Mouse (Mus musculus) olfactory bulb, adult 2 months (tissue): ENCODE measurements around the gene Gm20481.

Source experiments
- CTCF ChIP-seq: fragments of 200-500 bp; IDR thresholded peaks from 2 replicates; pipeline ENCODE4 v1.5.1; 2012; ENCODE audit warnings: low read depth, mild to moderate bottlenecking, low read length, moderate library complexity; ENCODE audit not compliant: insufficient read depth
- POLR2A ChIP-seq: fragments of 200-500 bp; IDR thresholded peaks from 2 replicates; pipeline ENCODE4 v1.6.1; 2012; ENCODE audit warnings: mild to moderate bottlenecking, low read depth, low read length, moderate library complexity; ENCODE audit not compliant: insufficient read depth

DNA sequence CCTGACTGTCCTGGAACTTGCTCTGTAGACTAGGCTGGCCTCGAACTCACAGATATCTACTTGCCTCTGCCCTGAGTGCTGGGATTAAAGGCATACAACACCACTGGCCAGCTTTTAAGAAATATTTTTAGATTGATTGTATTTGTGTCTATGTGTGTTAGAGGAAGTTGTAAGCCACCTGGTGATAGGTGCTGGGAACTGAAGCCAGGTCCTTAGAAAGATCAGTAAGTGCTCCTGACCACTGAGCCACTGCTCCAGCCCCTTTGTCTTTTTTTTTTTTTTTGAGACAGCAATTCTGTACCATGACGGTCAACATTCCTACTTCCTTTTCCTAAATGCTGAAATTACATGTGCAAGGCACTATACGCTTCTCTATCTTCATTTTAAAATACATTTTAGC lies 16.5 kb upstream of the Gm20481 start:
- TF ChIP-seq CTCF, result no peak
- no peak for TF ChIP-seq POLR2A
